Mouse (Mus musculus) neural tube, embryonic 12.5 days (tissue): ENCODE results near the gene Srcin1. TPM values are rescaled to one million over a fixed set of nuclear protein-coding genes. Genes with fewer than 3 reads are reported as not detected.

Experiments used
- ATAC-seq: fragments of 200-750 bp; cut with Nextera tagmentation; 2 replicates; pipeline ENCODE4 v1.8.0; 2017; ENCODE audit warnings: low read depth, mild to moderate bottlenecking, moderate TSS enrichment, moderate library complexity; ENCODE audit not compliant: low FRiP score
- H3K27ac ChIP-seq: fragments of 300-500 bp; sonication (generic); 2 replicates; pipeline ENCODE4 v1.5.1; 2016
- H3K27me3 ChIP-seq: fragments of 300-500 bp; sonication (generic); replicated peaks from 2 replicates; pipeline ENCODE4 v1.6.1; 2016; ENCODE audit warnings: mild to moderate bottlenecking
- H3K36me3 ChIP-seq: fragments of 300-500 bp; sonication (generic); 2 replicates; pipeline ENCODE4 v1.6.1; 2016; ENCODE audit warnings: mild to moderate bottlenecking
- H3K4me1 ChIP-seq: fragments of 300-500 bp; sonication (generic); 2 replicates; pipeline ENCODE4 v1.6.1; 2016
- H3K4me2 ChIP-seq: fragments of 300-500 bp; sonication (generic); replicated peaks from 2 replicates; pipeline ENCODE4 v1.6.1; 2016; ENCODE audit warnings: mild to moderate bottlenecking
- H3K4me3 ChIP-seq: fragments of 300-500 bp; sonication (generic); 2 replicates; pipeline ENCODE4 v1.5.1; 2016
- H3K9ac ChIP-seq: fragments of 300-500 bp; sonication (generic); 2 replicates; pipeline ENCODE4 v1.6.1; 2016; ENCODE audit warnings: mild to moderate bottlenecking
- H3K9me3 ChIP-seq: fragments of 300-500 bp; sonication (generic); 2 replicates; pipeline ENCODE4 v1.6.1; 2016; ENCODE audit warnings: mild to moderate bottlenecking
- WGBS: fragments of 180-500 bp; shearing (Covaris S2); methylation state at CpG from one replicate; pipeline ENCODE4 v1.1.7; 2016; 5-methylcytosine and 5-hydroxymethylcytosine counted together
- polyA plus RNA-seq: library from polyadenylated mRNA; unstranded; fragments of >200 nt; fragmentation: Nextera tagmentation; extraction: Ambion mirVana; gene quantifications from 2 replicates; pipeline ENCODE4 v1.2.1, GENCODE M21; 2016

The Srcin1 gene
- polyA plus RNA-seq, 1 experiment from 2014 or later: 7.9 TPM

DNA sequence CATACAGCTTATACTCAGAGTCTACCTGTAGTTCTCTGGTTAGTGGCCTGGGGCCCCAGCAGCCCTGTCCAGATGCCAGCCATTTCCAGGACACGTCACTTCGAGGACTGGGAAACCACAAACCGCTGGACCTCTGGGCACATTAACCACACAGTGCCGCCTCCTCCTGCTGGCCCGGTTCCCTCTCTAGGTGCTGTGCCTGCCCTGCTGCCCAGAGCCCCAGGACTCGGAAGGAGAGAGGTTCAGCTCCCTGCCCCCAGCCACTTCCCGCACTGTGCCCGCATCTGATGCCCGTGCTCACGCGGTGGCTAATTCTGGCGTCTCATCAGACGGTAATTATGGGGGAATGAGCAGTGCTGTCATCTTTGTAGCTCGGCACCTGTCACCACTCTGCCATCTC is 12.3 kb downstream of the Srcin1 start:
- no peaks in the 10 kb centered on the region for H3K9me3 ChIP-seq
- H3K9ac ChIP-seq: no peak overlapping the region
- WGBS: 37% methylated on average over 14 of the region's 14 CpGs
- peak overlapping the region; percentile 9; the same call in 1 of the 2 replicates for H3K4me2 ChIP-seq
- ATAC-seq: no peak
- no peak overlapping the region for H3K27ac ChIP-seq
- H3K4me3 ChIP-seq: no peak overlapping the region
- no peaks in the 10 kb centered on the region for H3K36me3 ChIP-seq
- peaks cover 26% of the 10 kb centered on the region for H3K27me3 ChIP-seq
- peaks cover 75% of the 10 kb centered on the region for H3K4me1 ChIP-seq

DNA sequence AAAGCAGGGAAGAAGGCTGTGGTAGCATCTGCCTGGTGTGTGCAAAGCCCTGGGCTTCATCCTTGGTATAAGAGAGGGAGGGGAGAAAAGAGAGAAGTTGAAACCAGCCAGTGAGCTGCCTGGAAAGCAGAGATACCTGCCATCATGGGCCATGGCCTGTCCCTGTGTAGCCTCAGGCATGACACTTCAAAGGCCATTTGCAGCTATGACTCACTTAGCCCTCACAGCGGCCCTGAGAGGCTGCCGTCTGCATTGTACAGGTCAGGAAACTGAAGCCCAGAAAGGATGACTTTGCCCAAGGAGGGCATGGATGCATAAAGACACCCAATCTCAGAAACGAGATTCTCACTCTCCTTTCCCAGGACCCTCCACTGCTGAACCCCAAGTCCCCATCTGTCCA is 13.4 kb downstream of the Srcin1 start:
- H3K4me3 ChIP-seq: no peak overlapping the region
- peaks cover 26% of the 10 kb centered on the region for H3K27me3 ChIP-seq
- H3K27ac ChIP-seq: no peak overlapping the region
- H3K9ac ChIP-seq: no peak overlapping the region
- ATAC-seq: no peak
- 58% methylated on average over 3 of the region's 3 CpGs for WGBS
- peaks cover 78% of the 10 kb centered on the region for H3K4me1 ChIP-seq
- H3K9me3 ChIP-seq: no peaks in the 10 kb centered on the region
- H3K4me2 ChIP-seq: no peak overlapping the region
- no peaks in the 10 kb centered on the region for H3K36me3 ChIP-seq

DNA sequence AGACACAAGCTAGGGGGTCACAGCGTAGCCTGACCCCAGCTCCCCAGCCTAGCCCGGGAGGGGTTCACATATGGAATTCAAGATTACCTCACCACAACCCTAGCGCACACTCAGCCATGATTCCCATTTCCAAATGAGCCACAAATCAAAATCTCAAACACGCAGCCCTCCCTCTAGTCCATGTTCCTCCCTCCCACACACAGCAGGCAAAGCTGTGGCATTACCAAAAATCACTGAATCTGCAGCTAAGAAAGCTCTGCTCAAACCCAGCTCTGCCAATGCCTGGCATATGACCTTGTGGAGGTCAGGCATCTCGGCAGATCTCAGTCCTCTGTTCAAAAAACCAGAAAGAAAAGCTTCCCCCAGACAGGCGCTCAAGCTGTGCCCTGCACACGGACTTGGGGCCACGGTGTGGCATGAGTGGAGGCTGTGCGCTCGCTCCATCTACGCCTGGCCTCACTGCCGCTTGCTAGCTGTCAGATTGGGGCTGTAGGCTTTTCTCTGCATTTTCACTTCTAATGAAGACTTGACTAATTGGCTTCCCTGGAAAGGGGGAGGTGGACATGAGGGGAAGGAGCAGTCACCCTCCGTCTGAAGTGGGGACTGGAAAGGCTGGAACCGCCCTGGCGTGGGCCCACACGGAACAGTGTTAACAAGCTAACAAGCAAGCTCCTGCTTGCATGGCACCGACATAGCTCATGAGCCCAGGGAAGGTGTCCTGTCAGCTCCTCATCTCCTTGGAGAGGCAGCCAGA is 15.6 kb downstream of the Srcin1 start:
- ATAC-seq: no peak
- no peak overlapping the region for H3K4me2 ChIP-seq
- no peak overlapping the region for H3K9ac ChIP-seq
- H3K36me3 ChIP-seq: no peaks in the 10 kb centered on the region
- no peak overlapping the region for H3K4me3 ChIP-seq
- no peaks in the 10 kb centered on the region for H3K9me3 ChIP-seq
- no peak overlapping the region for H3K27ac ChIP-seq
- H3K27me3 ChIP-seq: peaks cover 9% of the 10 kb centered on the region
- 44% methylated on average over 17 of the region's 17 CpGs for WGBS
- H3K4me1 ChIP-seq: peaks cover 74% of the 10 kb centered on the region

DNA sequence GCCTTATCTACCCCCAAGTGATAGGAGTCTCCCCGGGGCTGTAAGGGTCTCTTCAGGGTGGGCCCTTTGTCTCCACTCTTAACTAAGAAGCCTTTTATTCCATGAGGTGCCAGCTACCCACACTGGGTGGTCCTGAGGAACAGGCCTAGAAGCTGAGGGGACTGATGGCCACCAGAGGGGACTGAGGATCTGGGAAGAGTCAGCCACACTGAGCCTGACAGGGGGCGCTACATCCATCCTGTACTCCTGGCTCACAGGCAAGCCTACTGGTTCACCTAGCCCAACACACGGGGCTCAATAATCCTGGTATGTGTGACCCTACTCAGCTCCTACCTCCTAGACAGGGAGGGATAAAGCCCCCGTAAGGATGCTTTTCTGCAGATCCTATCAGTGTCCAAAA is 16.4 kb downstream of the Srcin1 start:
- H3K27me3 ChIP-seq: peaks cover 9% of the 10 kb centered on the region
- H3K36me3 ChIP-seq: no peaks in the 10 kb centered on the region
- no peak for ATAC-seq
- H3K4me1 ChIP-seq: peaks cover 67% of the 10 kb centered on the region
- H3K9me3 ChIP-seq: no peaks in the 10 kb centered on the region
- no peak overlapping the region for H3K27ac ChIP-seq
- 36% methylated on average over 4 of the region's 4 CpGs for WGBS
- H3K4me2 ChIP-seq: no peak overlapping the region
- H3K4me3 ChIP-seq: no peak overlapping the region
- H3K9ac ChIP-seq: no peak overlapping the region

DNA sequence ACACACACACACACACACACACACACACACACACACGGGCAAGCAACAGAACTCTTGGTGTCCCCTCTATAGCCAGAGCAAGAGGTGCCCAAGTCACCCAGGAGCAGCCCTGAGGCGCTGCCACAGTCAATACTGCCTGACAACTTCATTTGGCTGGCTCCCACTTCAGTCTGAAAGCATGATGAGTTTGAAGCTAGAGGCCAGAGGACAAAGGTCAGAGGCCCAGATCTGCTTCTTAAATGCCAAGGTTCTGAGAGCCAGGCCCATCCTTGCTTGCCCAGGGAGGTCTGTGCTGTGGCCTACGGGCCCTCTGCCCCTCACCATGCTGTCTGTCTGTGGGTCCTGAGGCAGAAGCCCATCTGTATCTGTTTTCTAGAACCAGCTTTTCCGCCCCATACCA is 18.1 kb downstream of the Srcin1 start:
- Histone ChIP-seq H3K4me1 (peaks cover 60% of the 10 kb centered on the region), H3K4me3 (no peak overlapping the region), H3K36me3 (no peaks in the 10 kb centered on the region), H3K27ac (no peak overlapping the region), H3K4me2 (no peak overlapping the region), H3K9me3 (no peaks in the 10 kb centered on the region), H3K27me3 (peaks cover 12% of the 10 kb centered on the region), H3K9ac (no peak overlapping the region)
- no peak for ATAC-seq
- WGBS: 52% methylated on average over 4 of the region's 4 CpGs

DNA sequence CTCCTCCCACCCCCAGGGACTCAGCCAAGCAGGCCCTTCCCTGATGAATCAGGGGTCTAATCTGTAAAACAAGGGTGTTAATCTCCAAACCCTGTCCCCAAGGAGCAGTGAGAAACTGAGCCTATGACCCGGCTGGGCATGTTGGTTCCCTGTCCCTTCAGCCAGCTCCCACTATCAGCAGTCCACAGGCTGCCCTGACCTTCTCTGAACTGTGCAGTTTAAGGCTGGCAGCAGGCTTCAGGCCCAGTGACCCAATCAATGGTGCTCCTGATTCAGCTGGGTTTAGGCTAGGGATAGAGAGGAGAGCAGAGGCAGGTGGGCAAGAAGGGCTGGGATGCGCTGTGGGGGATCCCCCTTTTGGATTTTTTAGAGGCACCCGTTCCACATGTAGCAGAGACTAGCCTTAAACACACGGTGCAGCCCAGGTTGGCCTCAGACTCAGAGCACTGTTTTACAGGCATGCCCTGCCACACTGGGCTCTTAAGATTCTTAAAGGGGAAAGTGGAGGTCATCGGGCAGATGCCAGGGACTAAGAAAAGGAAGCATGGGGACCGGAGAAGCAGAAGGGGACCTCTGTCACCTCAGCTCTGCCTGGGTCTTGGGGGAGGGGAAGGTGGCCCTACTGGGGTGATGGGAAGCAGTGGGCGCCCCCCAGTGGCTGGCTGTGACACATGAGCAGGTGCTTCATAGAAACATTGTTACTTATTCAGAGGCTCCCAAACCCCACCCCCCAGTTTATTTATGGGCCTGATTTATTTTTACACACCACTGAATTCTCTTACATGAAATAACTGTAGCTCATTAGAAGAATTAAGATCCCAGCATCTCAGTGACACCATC is 19.2 kb downstream of the Srcin1 start:
- no peak overlapping the region for H3K4me2 ChIP-seq
- H3K27ac ChIP-seq: no peak overlapping the region
- 20% methylated on average over 7 of the region's 7 CpGs for WGBS

DNA sequence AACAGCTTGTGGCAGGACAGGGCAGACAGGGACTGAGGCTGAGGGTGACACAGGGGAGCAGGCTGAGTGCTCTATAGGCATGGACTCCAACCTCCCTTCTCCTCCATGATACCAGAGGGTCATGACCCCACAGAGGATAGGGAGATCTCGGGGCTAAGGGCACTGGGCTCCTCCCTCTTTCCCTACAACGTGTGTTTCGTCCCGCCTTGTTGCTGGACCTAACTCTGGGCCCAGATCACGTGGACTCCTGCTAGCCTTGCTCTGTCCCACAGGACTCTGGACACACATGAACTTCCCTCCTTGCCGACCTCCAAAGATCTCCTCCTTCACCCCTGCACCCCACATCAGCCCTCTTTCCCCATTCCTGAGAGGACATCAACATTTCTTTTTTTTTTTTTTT is 20.8 kb downstream of the Srcin1 start:
- no peak overlapping the region for H3K4me3 ChIP-seq
- no peak overlapping the region for H3K9ac ChIP-seq
- 35% methylated on average over 6 of the region's 6 CpGs for WGBS
- peaks cover 61% of the 10 kb centered on the region for H3K4me1 ChIP-seq
- peaks cover 30% of the 10 kb centered on the region for H3K27me3 ChIP-seq
- H3K9me3 ChIP-seq: no peaks in the 10 kb centered on the region
- no peak overlapping the region for H3K27ac ChIP-seq
- no peaks in the 10 kb centered on the region for H3K36me3 ChIP-seq
- no peak for ATAC-seq
- no peak overlapping the region for H3K4me2 ChIP-seq

More for the DNA sequence above, 19.2 kb downstream of the Srcin1 start:
- no peaks in the 10 kb centered on the region for H3K9me3 ChIP-seq
- H3K27me3 ChIP-seq: peaks cover 16% of the 10 kb centered on the region
- no peaks in the 10 kb centered on the region for H3K36me3 ChIP-seq
- ATAC-seq: no peak
- H3K4me1 ChIP-seq: peaks cover 71% of the 10 kb centered on the region
- H3K4me3 ChIP-seq: no peak overlapping the region
- no peak overlapping the region for H3K9ac ChIP-seq

DNA sequence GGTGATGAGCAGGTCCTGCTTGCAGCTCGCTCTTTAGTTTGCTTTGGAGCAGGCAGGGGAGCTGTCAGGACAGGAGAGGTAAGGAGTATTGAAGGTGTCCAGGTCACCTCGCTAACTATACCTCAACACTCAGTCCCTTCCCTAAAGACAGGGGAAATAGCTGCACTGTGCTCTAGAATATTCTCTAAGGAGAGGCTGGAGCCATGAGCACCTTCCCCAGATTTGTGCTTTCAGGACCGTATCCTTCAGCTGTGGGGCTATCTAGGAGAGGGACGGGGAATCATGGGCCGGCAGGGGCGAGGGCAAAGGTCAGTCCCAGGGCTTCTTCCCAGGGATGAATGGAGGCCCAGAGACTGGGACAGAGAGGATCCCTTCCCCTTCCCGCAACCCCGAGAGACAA is 23.8 kb downstream of the Srcin1 start:
- WGBS: 8% methylated on average over 8 of the region's 8 CpGs

DNA sequence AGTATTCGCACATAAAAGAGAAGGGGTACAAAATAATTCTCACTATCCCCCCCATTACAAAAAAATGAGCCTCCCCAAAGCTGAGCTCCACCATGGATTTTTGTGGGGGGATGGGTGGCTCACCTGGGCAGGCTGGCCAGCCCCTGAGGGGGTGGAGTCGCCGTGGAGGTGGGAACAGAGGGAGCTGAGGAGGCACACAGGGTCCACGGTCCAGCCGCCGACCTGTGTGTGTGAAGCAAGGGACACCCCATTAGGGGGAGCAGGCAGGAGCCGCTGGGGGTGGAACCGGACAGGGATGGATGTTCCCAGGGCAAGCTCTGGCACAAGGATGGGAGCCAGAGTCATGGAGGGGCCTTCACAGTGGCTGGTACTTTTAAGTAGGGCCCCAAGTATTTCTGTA is 27.2 kb downstream of the Srcin1 start:
- H3K27ac ChIP-seq: no peak overlapping the region
- 57% methylated on average over 8 of the region's 8 CpGs for WGBS
- no peak for ATAC-seq
- peaks cover 37% of the 10 kb centered on the region for H3K4me1 ChIP-seq
- H3K27me3 ChIP-seq: peaks cover 92% of the 10 kb centered on the region
- no peaks in the 10 kb centered on the region; the same call in 1 of the 2 replicates for H3K36me3 ChIP-seq
- no peaks in the 10 kb centered on the region for H3K9me3 ChIP-seq
- H3K4me2 ChIP-seq: no peak overlapping the region
- no peak overlapping the region for H3K4me3 ChIP-seq
- no peak overlapping the region for H3K9ac ChIP-seq

More for the DNA sequence above, 23.8 kb downstream of the Srcin1 start:
- peaks cover 39% of the 10 kb centered on the region for H3K4me1 ChIP-seq
- no peak overlapping the region for H3K27ac ChIP-seq
- H3K9ac ChIP-seq: no peak overlapping the region
- H3K4me2 ChIP-seq: peak overlapping the region; percentile 15; the same call in 1 of the 2 replicates
- H3K9me3 ChIP-seq: no peaks in the 10 kb centered on the region
- H3K4me3 ChIP-seq: no peak overlapping the region
- peaks cover 59% of the 10 kb centered on the region for H3K27me3 ChIP-seq
- H3K36me3 ChIP-seq: no peaks in the 10 kb centered on the region
- ATAC-seq: no peak

DNA sequence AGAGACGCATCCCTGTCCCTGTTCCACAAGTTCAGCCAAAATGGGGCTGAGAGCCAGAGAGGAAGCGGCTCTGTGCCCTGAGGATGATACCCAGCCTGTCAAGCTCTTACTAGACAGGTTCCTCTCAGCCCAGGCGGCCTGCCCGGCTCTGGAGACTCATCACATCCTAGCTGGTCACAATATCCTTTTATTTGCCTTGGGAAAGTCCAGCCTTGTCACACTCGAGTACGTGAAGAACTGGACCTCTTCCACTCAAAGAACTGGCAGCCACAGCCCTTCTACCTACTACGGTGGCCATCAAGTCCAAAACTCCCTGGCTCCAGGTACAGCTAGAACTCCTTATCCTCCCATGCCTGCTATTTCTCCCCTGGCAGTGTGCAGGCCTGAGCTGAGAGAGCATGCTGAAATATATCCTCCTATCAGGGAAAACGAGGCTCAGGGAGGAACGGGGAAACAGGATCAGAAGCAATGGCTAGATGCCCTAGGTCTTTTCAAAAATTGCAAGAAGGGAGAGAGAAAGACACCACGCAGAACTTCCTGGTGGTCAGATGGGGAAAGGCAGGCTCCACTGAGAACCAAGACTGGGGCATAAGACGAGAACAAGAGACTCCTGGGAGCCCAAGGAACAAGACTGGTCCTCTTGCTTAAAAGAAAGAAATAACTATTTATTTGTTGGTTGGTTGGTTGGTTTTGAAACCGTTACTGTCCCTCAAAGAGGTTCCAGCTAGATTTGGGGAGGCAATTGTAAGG is 27.9 kb downstream of the Srcin1 start:
- 71% methylated on average over 12 of the region's 12 CpGs for WGBS
- Histone ChIP-seq H3K4me1 (peaks cover 38% of the 10 kb centered on the region), H3K36me3 (no peaks in the 10 kb centered on the region; the same call in 1 of the 2 replicates), H3K9me3 (no peaks in the 10 kb centered on the region), H3K4me3 (no peak overlapping the region), H3K9ac (no peak overlapping the region), H3K27me3 (peaks cover 92% of the 10 kb centered on the region), H3K4me2 (no peak overlapping the region), H3K27ac (no peak overlapping the region)
- no peak for ATAC-seq

DNA sequence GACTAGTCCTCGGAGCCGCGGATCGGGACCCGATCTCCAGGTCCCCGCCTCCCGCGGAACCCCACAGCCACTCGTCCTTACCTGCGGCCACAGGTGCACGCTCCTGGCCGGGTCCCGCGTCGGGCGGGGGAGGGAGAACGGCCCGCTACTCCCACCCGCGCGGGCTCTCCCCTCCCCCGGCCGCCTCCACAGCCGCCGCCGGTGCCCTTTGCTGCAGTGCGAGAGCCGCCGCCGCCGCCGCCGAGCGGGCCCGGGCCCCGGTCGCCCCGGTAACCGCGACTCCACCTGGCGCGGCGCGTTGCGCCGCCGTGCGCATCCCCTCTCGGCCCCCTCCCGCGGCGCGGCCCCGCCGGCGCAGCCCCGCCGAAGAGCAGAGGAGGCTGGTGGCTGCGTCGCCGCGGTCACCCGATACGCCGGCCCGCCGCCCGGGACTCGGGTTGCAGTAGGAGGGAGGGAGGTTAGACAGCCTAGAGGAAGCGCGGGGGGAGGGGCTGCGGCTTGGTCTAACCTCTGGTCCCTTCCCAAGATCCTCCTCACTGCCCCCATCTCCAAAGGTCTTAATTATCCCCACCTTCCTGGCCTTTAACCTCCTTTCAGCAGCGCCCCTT is 29.1 kb downstream of the Srcin1 start:
- Histone ChIP-seq H3K27me3 (peaks cover 84% of the 10 kb centered on the region), H3K9me3 (no peaks in the 10 kb centered on the region), H3K9ac (peak overlapping the region; percentile 68), H3K4me2 (peak overlapping the region; percentile 97), H3K36me3 (no peaks in the 10 kb centered on the region; the same call in 1 of the 2 replicates), H3K27ac (no peak overlapping the region), H3K4me3 (peak overlapping the region; percentile 52), H3K4me1 (peaks cover 31% of the 10 kb centered on the region)
- peak; percentile 65; the same call in 1 of the 2 replicates for ATAC-seq
- 1% methylated on average over 66 of the region's 73 CpGs for WGBS
